Mouse (Mus musculus) hindbrain, embryonic 11.5 days (tissue): ENCODE results near the gene Lexm. TPM values are rescaled to one million over a fixed set of nuclear protein-coding genes. Genes with fewer than 3 reads are reported as not detected.
A peak's percentile ranks its signal among the peaks of the same experiment; 100 is the strongest.

Experiments
- ATAC-seq: fragments of 200-750 bp; cut with Nextera tagmentation; 2 replicates; pipeline ENCODE4 v1.8.0; 2017; ENCODE audit warnings: mild to moderate bottlenecking, moderate TSS enrichment, moderate library complexity; ENCODE audit not compliant: low FRiP score
- DNase-seq: peaks from one replicate; pipeline ENCODE4 v3.0.0-alpha.2; 2015; ENCODE audit warnings: low spot score
- H3K27ac ChIP-seq: fragments of 300-500 bp; sonication (generic); 2 replicates; pipeline ENCODE4 v1.5.1; 2014; ENCODE audit warnings: mild to moderate bottlenecking, low read depth, low read length
- H3K27me3 ChIP-seq: fragments of 300-500 bp; sonication (generic); 2 replicates; pipeline ENCODE4 v1.6.1; 2014; ENCODE audit warnings: mild to moderate bottlenecking, low read length, moderate library complexity, mixed read lengths; ENCODE audit not compliant: control insufficient read depth, insufficient read depth
- H3K36me3 ChIP-seq: fragments of 300-500 bp; sonication (generic); 2 replicates; pipeline ENCODE4 v1.6.1; 2014; ENCODE audit warnings: mild to moderate bottlenecking, low read length, moderate library complexity, mixed read lengths; ENCODE audit not compliant: control insufficient read depth, insufficient read depth
- H3K4me1 ChIP-seq: fragments of 300-500 bp; sonication (generic); replicated peaks from 2 replicates; pipeline ENCODE4 v1.6.1; 2014; ENCODE audit warnings: low read length, mixed read lengths; ENCODE audit not compliant: control insufficient read depth, insufficient read depth
- H3K4me2 ChIP-seq: fragments of 300-500 bp; sonication (generic); replicated peaks from 2 replicates; pipeline ENCODE4 v1.6.1; 2014; ENCODE audit warnings: mild to moderate bottlenecking, low read depth, low read length
- H3K4me3 ChIP-seq: fragments of 300-500 bp; sonication (generic); 2 replicates; pipeline ENCODE4 v1.5.1; 2014; ENCODE audit warnings: low read depth, low read length
- H3K9ac ChIP-seq: fragments of 300-500 bp; sonication (generic); 2 replicates; pipeline ENCODE4 v1.6.1; 2014; ENCODE audit warnings: low read depth, low read length
- H3K9me3 ChIP-seq: fragments of 300-500 bp; sonication (generic); 2 replicates; pipeline ENCODE4 v1.6.1; 2016; ENCODE audit warnings: low read length; ENCODE audit not compliant: control insufficient read depth
- WGBS: fragments of 180-500 bp; shearing (Covaris S2); extraction: QIAGEN DNeasy Blood & Tissue Kit; methylation state at CpG from one replicate; pipeline ENCODE4 v1.1.7; 2014; 5-methylcytosine and 5-hydroxymethylcytosine counted together
- polyA plus RNA-seq: library from polyadenylated mRNA; unstranded; fragments of >200 nt; fragmentation: Nextera tagmentation; extraction: Ambion mirVana; gene quantifications from 2 replicates; pipeline ENCODE4 v1.2.1, GENCODE M21; 2014

Lexm gene
- polyA plus RNA-seq, 1 experiment from 2014 or later, result 0.19 TPM

DNA sequence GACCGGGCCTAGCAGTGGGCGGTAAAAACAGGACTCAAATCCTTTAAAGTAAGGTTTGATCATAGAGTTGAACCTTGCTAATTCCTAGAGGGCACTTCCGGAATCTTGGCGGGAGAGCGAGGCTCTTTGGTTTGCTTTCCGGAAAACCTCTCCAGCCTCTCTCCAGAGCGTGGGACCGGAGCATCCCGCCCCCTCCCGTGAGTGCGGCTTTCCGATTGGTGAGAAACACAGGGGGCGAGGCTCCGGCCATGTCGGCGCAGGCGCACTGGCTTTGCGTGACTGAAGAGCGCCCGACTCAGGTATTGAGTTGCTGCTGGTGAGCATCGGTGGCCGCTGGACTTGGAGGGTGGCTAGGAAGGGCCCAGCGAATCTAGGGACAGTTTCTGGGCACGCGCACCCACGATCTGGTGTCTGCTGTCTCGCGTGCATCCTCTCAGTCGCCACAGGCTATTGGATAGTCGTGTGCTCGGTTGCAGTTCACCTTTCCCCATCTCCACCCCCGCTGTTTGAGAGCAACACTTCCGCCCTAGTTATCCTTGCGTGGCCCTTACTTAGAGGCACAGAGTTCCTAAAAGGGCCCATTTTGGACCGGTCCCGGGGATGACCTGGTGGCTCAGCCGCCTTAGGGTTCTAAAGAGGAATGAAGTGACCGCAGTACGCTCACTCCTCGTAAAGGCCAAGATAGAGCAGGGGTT lies 33.9 kb upstream of the Lexm start, which contains the start of gene Pars2:
Gene Pars2, plus strand, starts transcription at position 237 of the 695 bp plus-strand sequence.
- Histone ChIP-seq H3K9me3 (no peaks in the 10 kb centered on the region), H3K4me3 (peak within 1 kb of the TSS; percentile 53), H3K9ac (peak within 1 kb of the TSS; percentile 62), H3K4me2 (peak within 1 kb of the TSS; percentile 86), H3K27me3 (no peaks in the 10 kb centered on the region), H3K27ac (0 out of 2 replicates have a peak within 1 kb of the TSS, but pooled peaks have one; percentile 3), H3K4me1 (peaks cover 4% of the 10 kb centered on the region; the same call in 1 of the 2 replicates), H3K36me3 (0 out of 2 replicates have a peak, but pooled peaks cover 3% of the 10 kb centered on the region)
- ATAC-seq (peak; percentile 94), DNase-seq (peak; percentile 98)
- WGBS, result 4% methylated on average over 40 of the region's 40 CpGs

- ATAC-seq (no peak), DNase-seq (no peak)
- Histone ChIP-seq H3K4me3 (no peak overlapping the region), H3K9ac (no peak overlapping the region), H3K4me2 (no peak overlapping the region), H3K36me3 (no peaks in the 10 kb centered on the region), H3K4me1 (peaks cover 4% of the 10 kb centered on the region; the same call in 1 of the 2 replicates), H3K27me3 (no peaks in the 10 kb centered on the region), H3K9me3 (no peaks in the 10 kb centered on the region), H3K27ac (no peak overlapping the region)
- WGBS, result 83% methylated on average over 6 of the region's 6 CpGs
These were observed 30.1 kb upstream of the Lexm start for GRCm38 (mm10) chr4:106647137-106647536.

DNA sequence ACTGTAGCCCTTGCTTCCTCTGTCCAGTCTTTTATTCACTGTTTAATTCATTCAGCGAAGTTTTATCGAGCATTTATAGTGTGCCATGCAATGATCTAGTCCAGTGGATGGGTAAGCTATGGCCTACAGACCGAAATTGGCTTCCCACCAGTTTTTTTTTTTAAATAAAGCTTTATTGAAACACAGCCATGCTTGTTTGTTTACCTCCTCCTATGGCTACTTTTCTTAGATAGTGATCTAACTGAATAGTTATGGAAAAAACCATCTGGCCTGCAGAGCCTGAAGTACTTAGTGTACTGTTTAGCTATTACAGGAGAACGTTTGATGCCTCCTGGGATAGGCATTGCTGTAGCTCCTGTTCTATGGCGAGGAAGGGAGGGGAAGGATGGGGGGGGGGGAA lies 28.8 kb upstream of the Lexm start:
- WGBS, result 81% methylated on average over 5 of the region's 5 CpGs
- Histone ChIP-seq H3K36me3 (no peaks in the 10 kb centered on the region), H3K9me3 (no peaks in the 10 kb centered on the region), H3K9ac (no peak overlapping the region), H3K4me3 (no peak overlapping the region), H3K4me2 (no peak overlapping the region), H3K27ac (no peak overlapping the region), H3K4me1 (no peaks in the 10 kb centered on the region), H3K27me3 (no peaks in the 10 kb centered on the region)
- ATAC-seq (no peak), DNase-seq (no peak)

- ATAC-seq, result no peak
These were observed 27.2 kb upstream of the Lexm start for GRCm38 (mm10) chr4:106644218-106644610.

GRCm38 (mm10) chr4:106643483-106644217 lies 26.6 kb upstream of the Lexm start:
- DNase-seq (no peak), ATAC-seq (no peak)
- H3K27ac ChIP-seq, result no peak overlapping the region
- no peak overlapping the region for H3K9ac ChIP-seq
- H3K4me2 ChIP-seq, result no peak overlapping the region
- no peaks in the 10 kb centered on the region for H3K36me3 ChIP-seq
- H3K4me1 ChIP-seq, result no peaks in the 10 kb centered on the region
- H3K27me3 ChIP-seq, result no peaks in the 10 kb centered on the region
- no peaks in the 10 kb centered on the region for H3K9me3 ChIP-seq
- no peak overlapping the region for H3K4me3 ChIP-seq
- WGBS, result 51% methylated on average over 8 of the region's 8 CpGs

More at GRCm38 (mm10) chr4:106644218-106644610, 27.2 kb upstream of the Lexm start:
- no peak overlapping the region for H3K4me2 ChIP-seq
- no peak for DNase-seq
- no peaks in the 10 kb centered on the region for H3K27me3 ChIP-seq
- no peak overlapping the region for H3K4me3 ChIP-seq
- no peak overlapping the region for H3K27ac ChIP-seq
- H3K4me1 ChIP-seq, result no peaks in the 10 kb centered on the region
- H3K9me3 ChIP-seq, result no peaks in the 10 kb centered on the region
- H3K9ac ChIP-seq, result no peak overlapping the region
- H3K36me3 ChIP-seq, result no peaks in the 10 kb centered on the region
- WGBS, result 74% methylated on average over 6 of the region's 6 CpGs

GRCm38 (mm10) chr4:106634086-106634479 lies 17.0 kb upstream of the Lexm start:
- H3K27me3 ChIP-seq, result no peaks in the 10 kb centered on the region
- no peaks in the 10 kb centered on the region for H3K9me3 ChIP-seq
- no peak overlapping the region for H3K4me2 ChIP-seq
- H3K27ac ChIP-seq, result no peak overlapping the region
- H3K36me3 ChIP-seq, result no peaks in the 10 kb centered on the region
- ATAC-seq, result no peak
- 45% methylated on average over 9 of the region's 9 CpGs for WGBS
- no peak for DNase-seq
- H3K4me1 ChIP-seq, result 0 out of 2 replicates have a peak, but pooled peaks cover 2% of the 10 kb centered on the region
- H3K4me3 ChIP-seq, result no peak overlapping the region
- no peak overlapping the region for H3K9ac ChIP-seq

GRCm38 (mm10) chr4:106633281-106634085 lies 16.4 kb upstream of the Lexm start:
- Histone ChIP-seq H3K9me3 (no peaks in the 10 kb centered on the region), H3K27me3 (no peaks in the 10 kb centered on the region), H3K4me3 (no peak overlapping the region), H3K9ac (no peak overlapping the region), H3K36me3 (no peaks in the 10 kb centered on the region), H3K4me1 (0 out of 2 replicates have a peak, but pooled peaks cover 2% of the 10 kb centered on the region), H3K27ac (no peak overlapping the region), H3K4me2 (no peak overlapping the region)
- ATAC-seq (no peak), DNase-seq (no peak)
- WGBS, result 42% methylated on average over 8 of the region's 8 CpGs

DNA sequence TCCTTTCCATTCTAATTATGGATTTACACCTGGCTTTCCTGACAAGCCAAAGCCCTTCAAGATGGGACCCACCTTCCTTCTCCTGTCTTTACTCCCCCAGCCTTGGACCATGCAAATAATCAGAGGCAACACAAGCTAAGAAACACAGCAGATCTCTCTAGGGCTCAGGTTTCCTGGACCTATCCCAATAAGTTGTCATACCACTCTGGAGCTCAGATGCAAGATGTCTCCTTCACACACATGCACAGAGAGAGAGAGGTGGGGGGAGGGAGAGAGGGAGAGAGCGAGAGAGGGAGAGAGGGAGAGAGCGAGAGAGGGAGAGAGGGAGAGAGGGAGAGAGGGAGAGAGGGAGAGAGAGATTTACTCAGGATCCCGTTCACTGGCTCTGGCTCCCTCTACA lies 15.3 kb upstream of the Lexm start:
- H3K9me3 ChIP-seq, result no peaks in the 10 kb centered on the region
- ATAC-seq (no peak), DNase-seq (no peak)
- H3K27me3 ChIP-seq, result no peaks in the 10 kb centered on the region
- H3K9ac ChIP-seq, result no peak overlapping the region
- 64% methylated on average over 1 of the region's 3 CpGs for WGBS
- 0 out of 2 replicates have a peak, but pooled peaks cover 2% of the 10 kb centered on the region for H3K4me1 ChIP-seq
- H3K36me3 ChIP-seq, result no peaks in the 10 kb centered on the region
- H3K4me2 ChIP-seq, result no peak overlapping the region
- H3K4me3 ChIP-seq, result no peak overlapping the region
- H3K27ac ChIP-seq, result no peak overlapping the region
